Mouse (Mus musculus) spleen, adult 2 months (tissue): ENCODE results near the gene Gm20388.

ENCODE experiments used
- CTCF ChIP-seq: fragments of 200-500 bp; IDR thresholded peaks from 2 replicates; pipeline ENCODE4 v1.5.1; 2011; ENCODE audit warnings: mild to moderate bottlenecking, inconsistent platforms; ENCODE audit not compliant: insufficient read depth, insufficient read length, insufficient replicate concordance; ENCODE audit errors: extremely low read depth
- POLR2A ChIP-seq: fragments of 200-500 bp; IDR thresholded peaks from 2 replicates; pipeline ENCODE4 v1.6.1; 2011; ENCODE audit warnings: low read depth, low read length, inconsistent platforms

DNA sequence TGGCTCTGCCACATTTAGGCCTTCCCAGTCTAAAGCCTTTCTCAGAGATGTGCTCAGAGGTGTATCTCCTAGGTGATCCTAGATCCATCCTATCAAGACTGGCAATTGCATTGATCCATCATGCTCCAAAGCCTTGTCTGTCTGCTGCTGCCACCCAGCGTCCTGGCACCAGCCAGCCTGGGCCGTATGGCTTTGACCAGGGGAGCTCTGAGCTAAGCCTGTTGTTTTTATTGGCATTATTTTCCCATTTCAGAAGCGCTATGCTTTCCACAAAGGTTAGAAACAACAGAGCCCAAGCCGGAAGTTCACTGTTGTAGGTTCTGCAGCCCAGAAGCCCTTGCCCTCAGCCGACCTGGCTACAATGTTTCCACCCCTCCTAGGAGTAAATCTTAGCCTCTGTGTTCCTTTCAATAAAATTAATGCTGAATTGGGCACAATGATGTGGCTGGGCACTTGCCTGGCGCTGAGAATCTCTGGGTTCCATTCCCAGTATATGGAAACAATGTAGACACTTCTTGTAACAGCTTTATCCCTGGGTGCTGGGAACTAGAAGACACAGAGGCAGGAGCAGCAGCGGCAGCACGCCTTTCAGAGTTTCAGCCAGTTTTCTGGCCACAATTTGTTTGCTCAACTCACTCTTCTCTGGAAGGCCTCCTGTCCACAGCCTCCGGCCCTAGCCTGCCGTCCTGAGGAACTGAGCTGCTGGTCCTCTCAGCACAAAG is 2307.0 kb downstream of the Gm20388 start:
- TF ChIP-seq CTCF = no peak
- TF ChIP-seq POLR2A = no peak
